Mouse (Mus musculus) stomach, embryonic 14.5 days (tissue): ENCODE measurements around the gene Rpl38. TPM values are rescaled to one million over a fixed set of nuclear protein-coding genes. Genes with fewer than 3 reads are reported as not detected.

Experiments used
- ATAC-seq: fragments of 200-750 bp; cut with Nextera tagmentation; 2 replicates; pipeline ENCODE4 v1.8.0; 2017; ENCODE audit warnings: low read depth, moderate TSS enrichment; ENCODE audit not compliant: insufficient number of reproducible peaks, insufficient read depth, low FRiP score
- H3K27ac ChIP-seq: fragments of 300-500 bp; sonication (generic); 2 replicates; pipeline ENCODE4 v1.5.1; 2014; ENCODE audit warnings: mild to moderate bottlenecking, low read length, moderate library complexity, mixed read lengths
- H3K27me3 ChIP-seq: fragments of 300-500 bp; sonication (generic); 2 replicates; pipeline ENCODE4 v1.6.1; 2014; ENCODE audit warnings: low read length, control low read depth, mixed read lengths; ENCODE audit not compliant: control insufficient read depth, insufficient read depth
- H3K36me3 ChIP-seq: fragments of 300-500 bp; sonication (generic); 2 replicates; pipeline ENCODE4 v1.6.1; 2014; ENCODE audit warnings: mild to moderate bottlenecking, control low read depth, low read length, moderate library complexity, mixed read lengths; ENCODE audit not compliant: control insufficient read depth, insufficient read depth
- H3K4me1 ChIP-seq: fragments of 300-500 bp; sonication (generic); 2 replicates; pipeline ENCODE4 v1.6.1; 2014; ENCODE audit warnings: low read length, control low read depth, mixed read lengths; ENCODE audit not compliant: control insufficient read depth, insufficient read depth
- H3K4me2 ChIP-seq: fragments of 300-500 bp; sonication (generic); replicated peaks from 2 replicates; pipeline ENCODE4 v1.6.1; 2014; ENCODE audit warnings: low read depth, low read length, control low read depth
- H3K4me3 ChIP-seq: fragments of 300-500 bp; sonication (generic); 2 replicates; pipeline ENCODE4 v1.5.1; 2014; ENCODE audit warnings: low read depth, low read length, control low read depth
- H3K9ac ChIP-seq: fragments of 300-500 bp; sonication (generic); replicated peaks from 2 replicates; pipeline ENCODE4 v1.6.1; 2014; ENCODE audit warnings: low read depth, mild to moderate bottlenecking, control low read depth, low read length, moderate library complexity, mixed read lengths
- H3K9me3 ChIP-seq: fragments of 300-500 bp; sonication (generic); 2 replicates; pipeline ENCODE4 v1.6.1; 2016; ENCODE audit warnings: low read depth, low read length, control low read depth; ENCODE audit not compliant: control insufficient read depth
- WGBS: fragments of 180-500 bp; shearing (Covaris S2); extraction: QIAGEN DNeasy Blood & Tissue Kit; methylation state at CpG from one replicate; pipeline ENCODE4 v1.1.7; 2014; 5-methylcytosine and 5-hydroxymethylcytosine counted together
- polyA plus RNA-seq: library from polyadenylated mRNA; unstranded; fragments of >200 nt; fragmentation: Nextera tagmentation; extraction: Ambion mirVana; gene quantifications from 2 replicates; pipeline ENCODE4 v1.2.1, GENCODE M21; 2014

The Rpl38 gene
- polyA plus RNA-seq, 1 experiment from 2014 or later, result 1,057 TPM

DNA sequence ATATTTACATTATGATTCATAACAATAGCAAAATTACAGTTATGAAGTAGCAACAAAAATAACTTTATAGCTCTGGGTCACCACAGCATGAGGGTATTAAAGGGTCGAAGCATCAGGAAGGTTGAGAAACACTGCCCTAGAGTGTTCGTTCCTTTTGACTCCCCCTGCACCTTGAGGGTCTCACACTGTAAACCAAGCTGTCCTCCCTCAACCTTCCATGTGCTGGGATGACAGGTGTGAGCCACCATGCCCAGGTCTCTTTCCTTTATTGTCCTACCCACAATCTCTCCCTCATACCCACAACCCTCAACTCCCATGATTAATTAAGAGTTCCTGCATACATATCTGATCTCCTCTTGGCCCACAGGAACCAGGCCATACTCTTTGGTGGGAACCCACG, 43.1 kb downstream of the Rpl38 start:
- ATAC-seq, result no peak
- 80% methylated on average over 3 of the region's 3 CpGs for WGBS
- no peak overlapping the region for H3K4me2 ChIP-seq
- H3K27ac ChIP-seq, result no peak overlapping the region
- H3K9me3 ChIP-seq, result no peaks in the 10 kb centered on the region
- no peaks in the 10 kb centered on the region for H3K36me3 ChIP-seq
- no peaks in the 10 kb centered on the region for H3K27me3 ChIP-seq
- no peak overlapping the region for H3K4me3 ChIP-seq
- H3K9ac ChIP-seq, result no peak overlapping the region
- H3K4me1 ChIP-seq, result no peaks in the 10 kb centered on the region

- 84% methylated on average over 12 of the region's 12 CpGs for WGBS
- H3K27ac ChIP-seq, result no peak overlapping the region
- no peak for ATAC-seq
- H3K9ac ChIP-seq, result no peak overlapping the region
- H3K36me3 ChIP-seq, result no peaks in the 10 kb centered on the region
- H3K4me3 ChIP-seq, result no peak overlapping the region
- no peak overlapping the region for H3K4me2 ChIP-seq
- no peaks in the 10 kb centered on the region for H3K27me3 ChIP-seq
- no peaks in the 10 kb centered on the region for H3K9me3 ChIP-seq
- H3K4me1 ChIP-seq, result no peaks in the 10 kb centered on the region
These were observed 43.5 kb downstream of the Rpl38 start for GRCm38 (mm10) chr11:114711861-114712260.

DNA sequence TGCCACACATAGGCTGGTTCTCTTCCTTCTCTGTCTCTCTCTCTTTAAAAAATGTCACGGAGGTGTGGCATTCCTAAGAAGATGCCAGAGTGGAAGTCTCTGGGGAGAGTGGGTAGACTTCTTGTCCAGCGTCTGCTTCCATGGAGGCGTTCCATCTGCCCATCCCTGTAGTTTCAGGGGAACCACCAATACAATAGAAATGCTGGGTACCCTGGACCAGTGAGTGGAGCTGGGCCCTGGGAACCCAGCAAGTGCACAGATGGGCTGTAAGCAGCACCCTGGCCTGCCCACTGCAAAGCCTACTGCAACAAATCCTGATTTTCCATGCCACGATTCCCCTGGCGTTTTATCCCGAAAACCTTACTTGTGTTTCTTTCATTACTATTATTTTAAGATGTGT, 46.2 kb downstream of the Rpl38 start:
- ATAC-seq, result no peak
- Histone ChIP-seq H3K9ac (no peak overlapping the region), H3K4me1 (no peaks in the 10 kb centered on the region), H3K36me3 (no peaks in the 10 kb centered on the region), H3K27ac (no peak overlapping the region), H3K4me3 (no peak overlapping the region), H3K27me3 (no peaks in the 10 kb centered on the region), H3K9me3 (no peaks in the 10 kb centered on the region), H3K4me2 (no peak overlapping the region)
- WGBS, result 89% methylated on average over 6 of the region's 6 CpGs

GRCm38 (mm10) chr11:114715531-114715930, 47.2 kb downstream of the Rpl38 start:
- Histone ChIP-seq H3K27me3 (no peaks in the 10 kb centered on the region), H3K4me2 (no peak overlapping the region), H3K9me3 (no peaks in the 10 kb centered on the region), H3K36me3 (no peaks in the 10 kb centered on the region), H3K9ac (no peak overlapping the region), H3K4me3 (no peak overlapping the region), H3K4me1 (no peaks in the 10 kb centered on the region), H3K27ac (no peak overlapping the region)
- no peak for ATAC-seq
- 70% methylated on average over 7 of the region's 7 CpGs for WGBS

DNA sequence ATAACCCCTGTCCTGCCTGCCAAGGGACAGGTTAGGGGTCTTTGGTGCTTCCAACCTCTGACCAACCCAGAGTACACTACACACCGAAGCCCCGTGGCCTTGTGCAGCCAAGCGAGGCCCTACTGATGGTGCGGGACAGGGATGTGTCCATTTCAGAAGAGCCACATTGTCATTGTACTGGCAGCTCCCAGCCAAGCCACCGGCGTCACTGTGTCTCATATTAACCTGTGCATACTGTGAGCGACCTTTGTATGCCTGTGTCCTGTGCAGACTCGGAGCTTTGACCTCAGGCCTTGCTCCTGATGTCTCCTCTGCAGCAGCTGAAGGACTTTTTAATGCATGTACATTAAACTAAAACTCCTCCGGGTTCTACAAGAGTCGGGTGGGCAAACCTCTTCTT, 52.2 kb downstream of the Rpl38 start:
- H3K4me1 ChIP-seq, result no peaks in the 10 kb centered on the region
- 86% methylated on average over 10 of the region's 10 CpGs for WGBS
- ATAC-seq, result no peak
- no peak overlapping the region for H3K27ac ChIP-seq
- no peak overlapping the region for H3K4me2 ChIP-seq
- H3K36me3 ChIP-seq, result no peaks in the 10 kb centered on the region
- no peaks in the 10 kb centered on the region for H3K27me3 ChIP-seq
- H3K9me3 ChIP-seq, result no peaks in the 10 kb centered on the region
- no peak overlapping the region for H3K4me3 ChIP-seq
- no peak overlapping the region for H3K9ac ChIP-seq

Other genes starting within 250 kb of the Rpl38 start
- 12.5 and 13.8 TPM in 2 replicates for gene Ttyh2, start 6.9 kb downstream of the Rpl38 start, polyA plus RNA-seq
- 0.25 and 0.38 TPM in 2 replicates for gene Dnaic2, start 58.9 kb downstream of the Rpl38 start, polyA plus RNA-seq
- gene Kif19a, start 96.9 kb downstream of the Rpl38 start, polyA plus RNA-seq, result 0.51 and 0.81 TPM in 2 replicates
- 0.98 and 1.6 TPM in 2 replicates for gene Btbd17, start 127.4 kb downstream of the Rpl38 start, polyA plus RNA-seq
- 0.23 and 0.39 TPM in 2 replicates for gene Gpr142, start 130.4 kb downstream of the Rpl38 start, polyA plus RNA-seq
- gene Gprc5c, start 182.6 kb downstream of the Rpl38 start, polyA plus RNA-seq, result 23.5 and 27.2 TPM in 2 replicates
- gene Cd300a, start 221.5 kb downstream of the Rpl38 start, polyA plus RNA-seq, result 0.90 and 1.1 TPM in 2 replicates